Mouse (Mus musculus) brain, embryonic 14.5 days (tissue): Measurements from ENCODE around the gene Rimkla.
A peak's percentile ranks its signal among the peaks of the same experiment; 100 is the strongest.

Source experiments
- CTCF ChIP-seq: fragments of 200-500 bp; IDR thresholded peaks from 2 replicates; pipeline ENCODE4 v1.5.1; 2012; ENCODE audit warnings: inconsistent platforms, mild to moderate bottlenecking, moderate library complexity, borderline replicate concordance; ENCODE audit not compliant: insufficient read depth, insufficient read length; ENCODE audit errors: extremely low read depth
- POLR2A ChIP-seq: fragments of 200-500 bp; IDR thresholded peaks from 2 replicates; pipeline ENCODE4 v1.6.1; 2012; ENCODE audit warnings: mild to moderate bottlenecking, inconsistent platforms, borderline replicate concordance; ENCODE audit not compliant: poor library complexity, insufficient read depth, insufficient read length, severe bottlenecking; ENCODE audit errors: extremely low read depth

DNA sequence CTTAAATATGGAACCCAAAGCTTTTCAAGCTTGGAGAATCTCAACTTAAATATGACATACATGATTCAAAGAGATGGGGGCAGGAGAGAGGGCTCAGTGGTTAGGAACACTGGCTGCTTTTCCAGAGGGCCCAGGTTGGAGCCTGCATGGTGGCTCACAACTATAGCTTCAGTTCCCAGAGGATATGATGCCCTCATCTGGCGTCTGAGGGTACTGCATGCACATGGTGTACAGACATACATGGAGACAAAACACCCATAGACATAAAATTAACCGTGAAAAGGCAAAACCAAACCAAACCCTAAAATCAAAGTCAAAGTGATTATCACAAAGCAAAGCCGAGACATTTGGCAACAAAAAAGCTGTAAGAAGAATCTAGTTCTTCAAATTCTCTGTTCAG is 1.6 kb downstream of the Rimkla start:
- TF ChIP-seq CTCF: peak; percentile 43; the same call in 1 of the 2 replicates
- TF ChIP-seq POLR2A: no peak
